Mouse (Mus musculus) spleen, adult 2 months (tissue): Measurements from ENCODE around the gene Tmem234.

Experiments
- CTCF ChIP-seq: fragments of 200-500 bp; IDR thresholded peaks from 2 replicates; pipeline ENCODE4 v1.5.1; 2011; ENCODE audit warnings: mild to moderate bottlenecking, inconsistent platforms; ENCODE audit not compliant: insufficient read depth, insufficient read length, insufficient replicate concordance; ENCODE audit errors: extremely low read depth
- POLR2A ChIP-seq: fragments of 200-500 bp; IDR thresholded peaks from 2 replicates; pipeline ENCODE4 v1.6.1; 2011; ENCODE audit warnings: low read depth, low read length, inconsistent platforms

- TF ChIP-seq CTCF (no peak), POLR2A (no peak)
These were observed 32.1 kb upstream of the Tmem234 start for GRCm38 (mm10) chr4:129568366-129568765.
